Mouse (Mus musculus) neural tube, embryonic 14.5 days (tissue): ENCODE results near the gene Map3k14. TPM values are rescaled to one million over a fixed set of nuclear protein-coding genes. Genes with fewer than 3 reads are reported as not detected.

Experiments used
- ATAC-seq: fragments of 200-750 bp; cut with Nextera tagmentation; 2 replicates; pipeline ENCODE4 v1.8.0; 2017; ENCODE audit warnings: low read depth, mild to moderate bottlenecking, moderate TSS enrichment, moderate library complexity
- H3K27ac ChIP-seq: fragments of 300-500 bp; sonication (generic); 2 replicates; pipeline ENCODE4 v1.5.1; 2014; ENCODE audit warnings: low read depth, mild to moderate bottlenecking, control low read depth, low read length, moderate library complexity, mixed read lengths
- H3K27me3 ChIP-seq: fragments of 300-500 bp; sonication (generic); 2 replicates; pipeline ENCODE4 v1.6.1; 2014; ENCODE audit warnings: low read length; ENCODE audit not compliant: control insufficient read depth, insufficient read depth
- H3K36me3 ChIP-seq: fragments of 300-500 bp; sonication (generic); 2 replicates; pipeline ENCODE4 v1.6.1; 2014; ENCODE audit warnings: low read length, mixed read lengths; ENCODE audit not compliant: control insufficient read depth, insufficient read depth
- H3K4me1 ChIP-seq: fragments of 300-500 bp; sonication (generic); 2 replicates; pipeline ENCODE4 v1.6.1; 2014; ENCODE audit warnings: low read length; ENCODE audit not compliant: control insufficient read depth, insufficient read depth
- H3K4me2 ChIP-seq: fragments of 300-500 bp; sonication (generic); 2 replicates; pipeline ENCODE4 v1.6.1; 2014; ENCODE audit warnings: mild to moderate bottlenecking, low read depth, low read length, control low read depth
- H3K4me3 ChIP-seq: fragments of 300-500 bp; sonication (generic); 2 replicates; pipeline ENCODE4 v1.5.1; 2014; ENCODE audit warnings: low read depth, low read length, control low read depth, mixed read lengths
- H3K9ac ChIP-seq: fragments of 300-500 bp; sonication (generic); replicated peaks from 2 replicates; pipeline ENCODE4 v1.6.1; 2014; ENCODE audit warnings: low read depth, mild to moderate bottlenecking, control low read depth, low read length, mixed read lengths
- H3K9me3 ChIP-seq: fragments of 300-500 bp; sonication (generic); 2 replicates; pipeline ENCODE4 v1.6.1; 2016; ENCODE audit warnings: low read length; ENCODE audit not compliant: control insufficient read depth
- WGBS: fragments of 180-500 bp; shearing (Covaris S2); extraction: QIAGEN DNeasy Blood & Tissue Kit; methylation state at CpG from one replicate; pipeline ENCODE4 v1.1.7; 2014; 5-methylcytosine and 5-hydroxymethylcytosine counted together
- polyA plus RNA-seq: library from polyadenylated mRNA; unstranded; fragments of >200 nt; fragmentation: Nextera tagmentation; extraction: Ambion mirVana; gene quantifications from 2 replicates; pipeline ENCODE4 v1.2.1, GENCODE M21; 2014

Gene Map3k14
- polyA plus RNA-seq, 1 experiment from 2014 or later = 3.0 TPM

GRCm38 (mm10) chr11:103180426-103180825, 86.8 kb downstream of the Map3k14 start:
- Histone ChIP-seq H3K27ac (no peak overlapping the region), H3K9me3 (no peaks in the 10 kb centered on the region), H3K36me3 (no peaks in the 10 kb centered on the region), H3K27me3 (no peaks in the 10 kb centered on the region), H3K9ac (no peak overlapping the region), H3K4me3 (no peak overlapping the region), H3K4me2 (no peak overlapping the region), H3K4me1 (no peaks in the 10 kb centered on the region)
- 88% methylated on average over 1 of the region's 1 CpGs for WGBS
- no peak for ATAC-seq

- Histone ChIP-seq H3K36me3 (no peaks in the 10 kb centered on the region), H3K4me2 (no peak overlapping the region), H3K27ac (no peak overlapping the region), H3K4me3 (no peak overlapping the region), H3K27me3 (no peaks in the 10 kb centered on the region), H3K9ac (no peak overlapping the region), H3K4me1 (no peaks in the 10 kb centered on the region), H3K9me3 (no peaks in the 10 kb centered on the region)
- no peak for ATAC-seq
- WGBS = 84% methylated on average over 8 of the region's 8 CpGs
Measured at GRCm38 (mm10) chr11:103178748-103179147, 88.5 kb downstream of the Map3k14 start.

- Histone ChIP-seq H3K4me1 (no peaks in the 10 kb centered on the region), H3K27me3 (peaks cover 2% of the 10 kb centered on the region; the same call in 1 of the 2 replicates), H3K36me3 (no peaks in the 10 kb centered on the region), H3K9me3 (no peaks in the 10 kb centered on the region), H3K4me2 (no peak overlapping the region), H3K27ac (no peak overlapping the region), H3K9ac (no peak overlapping the region), H3K4me3 (no peak overlapping the region)
- no peak for ATAC-seq
- WGBS = 85% methylated on average over 15 of the region's 15 CpGs
Measured at GRCm38 (mm10) chr11:103177815-103178485, 89.3 kb downstream of the Map3k14 start.

- Histone ChIP-seq H3K9me3 (no peaks in the 10 kb centered on the region), H3K9ac (no peak overlapping the region), H3K4me1 (no peaks in the 10 kb centered on the region), H3K27me3 (peaks cover 4% of the 10 kb centered on the region; the same call in 1 of the 2 replicates), H3K4me3 (no peak overlapping the region), H3K36me3 (no peaks in the 10 kb centered on the region), H3K4me2 (no peak overlapping the region), H3K27ac (no peak overlapping the region)
- WGBS = 86% methylated on average over 5 of the region's 5 CpGs
- ATAC-seq = no peak
Measured at GRCm38 (mm10) chr11:103177216-103177615, 90.1 kb downstream of the Map3k14 start.

- H3K27me3 ChIP-seq = peaks cover 4% of the 10 kb centered on the region; the same call in 1 of the 2 replicates
- 88% methylated on average over 1 of the region's 1 CpGs for WGBS
- 0 out of 2 replicates have a peak, but pooled peaks cover 4% of the 10 kb centered on the region for H3K4me1 ChIP-seq
- no peak overlapping the region for H3K4me2 ChIP-seq
- H3K36me3 ChIP-seq = no peaks in the 10 kb centered on the region
- ATAC-seq = no peak
- no peaks in the 10 kb centered on the region for H3K9me3 ChIP-seq
- no peak overlapping the region for H3K9ac ChIP-seq
- H3K4me3 ChIP-seq = no peak overlapping the region
- H3K27ac ChIP-seq = no peak overlapping the region
Measured at GRCm38 (mm10) chr11:103176510-103176909, 90.8 kb downstream of the Map3k14 start.

- no peaks in the 10 kb centered on the region for H3K9me3 ChIP-seq
- ATAC-seq = no peak
- H3K36me3 ChIP-seq = no peaks in the 10 kb centered on the region
- H3K27ac ChIP-seq = no peak overlapping the region
- H3K27me3 ChIP-seq = peaks cover 4% of the 10 kb centered on the region; the same call in 1 of the 2 replicates
- no peak overlapping the region for H3K9ac ChIP-seq
- H3K4me1 ChIP-seq = peaks cover 7% of the 10 kb centered on the region; the same call in 1 of the 2 replicates
- 74% methylated on average over 14 of the region's 14 CpGs for WGBS
- H3K4me2 ChIP-seq = no peak overlapping the region
- H3K4me3 ChIP-seq = no peak overlapping the region
Measured at GRCm38 (mm10) chr11:103175688-103176442, 91.4 kb downstream of the Map3k14 start.

- H3K4me2 ChIP-seq = no peak overlapping the region
- H3K4me3 ChIP-seq = no peak overlapping the region
- H3K27ac ChIP-seq = no peak overlapping the region
- H3K27me3 ChIP-seq = peaks cover 4% of the 10 kb centered on the region; the same call in 1 of the 2 replicates
- no peak for ATAC-seq
- H3K4me1 ChIP-seq = peaks cover 13% of the 10 kb centered on the region
- H3K9me3 ChIP-seq = no peaks in the 10 kb centered on the region
- H3K36me3 ChIP-seq = no peaks in the 10 kb centered on the region
- 55% methylated on average over 8 of the region's 8 CpGs for WGBS
- H3K9ac ChIP-seq = no peak overlapping the region
Measured at GRCm38 (mm10) chr11:103174891-103175391, 92.3 kb downstream of the Map3k14 start.

- Histone ChIP-seq H3K9ac (no peak overlapping the region), H3K27ac (no peak overlapping the region), H3K4me2 (no peak overlapping the region), H3K36me3 (no peaks in the 10 kb centered on the region), H3K27me3 (peaks cover 4% of the 10 kb centered on the region; the same call in 1 of the 2 replicates), H3K4me1 (peaks cover 13% of the 10 kb centered on the region), H3K4me3 (no peak overlapping the region), H3K9me3 (no peaks in the 10 kb centered on the region)
- WGBS = 86% methylated on average over 5 of the region's 5 CpGs
- ATAC-seq = no peak
Measured at GRCm38 (mm10) chr11:103174411-103174832, 92.8 kb downstream of the Map3k14 start.
